Comparison of ENCODE assay signal across 14 mouse cellular contexts in the genomic region with DNA sequence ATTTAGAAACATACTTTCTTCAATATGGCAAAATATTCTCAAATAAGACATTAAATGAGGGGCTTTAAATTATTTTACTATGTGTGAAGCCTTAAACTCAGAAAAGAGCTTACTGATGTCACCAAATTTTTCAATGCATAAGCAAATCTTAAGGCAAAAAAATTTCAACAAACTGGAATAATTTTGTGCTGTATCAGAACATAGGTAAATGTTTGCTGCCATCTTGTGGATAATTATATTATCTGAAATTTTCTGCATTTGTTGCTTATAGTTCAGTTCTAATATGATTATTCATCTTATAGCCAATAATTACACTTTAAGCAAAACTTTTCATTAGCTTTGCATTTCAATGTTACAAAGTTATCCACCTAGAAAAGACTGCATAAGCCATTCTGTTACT. TPM values are rescaled to one million over a fixed set of nuclear protein-coding genes. Genes with fewer than 3 reads are reported as not detected.
DNase-seq lines count a peak whose midpoint lies in the region; ATAC-seq and TF ChIP-seq lines count a peak whose summit lies in the region.
"Had no signal": no experiment of that assay in that cellular context is flagged by ENCODE, and none has a peak within 500 bp of the region (broad histone marks: within the 10 kb centered on the region; RNA-seq: fewer than 3 reads in every experiment).

No protein-coding gene starts in this region.

- no peak for TF ChIP-seq POLR2A in CH12.LX (IDR thresholded peaks at IDR 0.05; ENCODE audit: low read depth, low read length)

- peaks cover 2% of the 10 kb centered on the region; the same call in 1 of the 2 replicates for H3K79me2 ChIP-seq in CH12.LX (replicated peaks; ENCODE audit: control insufficient read depth, extremely low read depth, insufficient read depth, poor library complexity, severe bottlenecking)

- DNase-seq in embryonic facial prominence, embryonic 11.5 days (ENCODE audit: low spot score): peak; percentile 34
- no peak for DNase-seq in embryonic facial prominence, embryonic 10.5 days (ENCODE audit: low spot score)
- peak; percentile 35 for DNase-seq in layer of hippocampus, adult 9-10 months (ENCODE audit: low spot score)
- DNase-seq in layer of hippocampus, postnatal 25 days (ENCODE audit: extremely low spot score in 1 of 2, low spot score in 1 of 2): no peak
- no peak for DNase-seq in CH12.LX (ENCODE audit: extremely low read depth)
- peak; percentile 18 for DNase-seq in brain, embryonic 18.5 days (ENCODE audit: low read depth, low spot score)
- no peak for DNase-seq in right cerebral cortex, postnatal 36 days (ENCODE audit: low spot score in 2 of 2)
- DNase-seq: cerebellum, adult 9-11 months; gastrocnemius, postnatal 14 days; kidney, postnatal 4 days; lung, adult 18-20 months; right cerebral cortex, postnatal 4 days had no signal

- H3K4me1 ChIP-seq in embryonic facial prominence, embryonic 11.5 days (ENCODE audit: control insufficient read depth, insufficient read depth, low read length): no peaks in the 10 kb centered on the region
- H3K4me1 ChIP-seq in embryonic facial prominence, embryonic 10.5 days: no peaks in the 10 kb centered on the region
- no peaks in the 10 kb centered on the region for H3K4me1 ChIP-seq in CH12.LX (ENCODE audit: control insufficient read depth in 1 of 2, insufficient read depth in 2 of 2)

- H3K9me3 ChIP-seq in embryonic facial prominence, embryonic 11.5 days (replicated peaks; ENCODE audit: control insufficient read depth, low read length): no peaks in the 10 kb centered on the region
- no peaks in the 10 kb centered on the region for H3K9me3 ChIP-seq in embryonic facial prominence, embryonic 10.5 days
- H3K9me3 ChIP-seq in CH12.LX (replicated peaks; ENCODE audit: low read length): no peaks in the 10 kb centered on the region

- TF ChIP-seq CTCF in CH12.LX (conservative IDR thresholded peaks at IDR 0.05 in 1 of 2, IDR thresholded peaks at IDR 0.05 in 1 of 2; ENCODE audit: low read depth in 2 of 2, low read length in 2 of 2): peak in 1 of 2 experiments; percentile 40; a peak in 1 of 4 replicates

- peak; percentile 34 for TF ChIP-seq RAD21 in CH12.LX (IDR thresholded peaks at IDR 0.05; ENCODE audit: low read depth, low read length)

- in situ Hi-C loops in CH12.LX (cut with MboI; ENCODE audit: low pct_ligation_motif_present, low pct_unique_long_range_greater_than_20kb, low sequenced_read_pairs): no loop called here

- peaks cover 3% of the 10 kb centered on the region for H3K36me3 ChIP-seq in embryonic facial prominence, embryonic 11.5 days (replicated peaks; ENCODE audit: control insufficient read depth, insufficient read depth, low read depth, low read length)
- H3K36me3 ChIP-seq in embryonic facial prominence, embryonic 10.5 days (replicated peaks): peaks cover 86% of the 10 kb centered on the region
- peaks cover 38 to 64% of the 10 kb centered on the region in 2 experiments for H3K36me3 ChIP-seq in CH12.LX (replicated peaks in 1 of 2; ENCODE audit: control insufficient read depth in 1 of 2, insufficient read depth in 1 of 2, low read length in 1 of 2)

- ATAC-seq in embryonic facial prominence, embryonic 11.5 days (replicated peaks; ENCODE audit: insufficient number of reproducible peaks, low FRiP score, low TSS enrichment, low read depth): no peak
- no peak for ATAC-seq in monocyte, adult 5-6 weeks (replicated peaks; ENCODE audit: insufficient number of reproducible peaks, low FRiP score, low TSS enrichment, poor library complexity, severe bottlenecking)

- dilution Hi-C loops in CH12.LX (cut with MboI; ENCODE audit: extremely low pct_ligation_motif_present, extremely low pct_unique_long_range_greater_than_20kb, low sequenced_read_pairs): no loop called here

- no peak overlapping the region for H3K4me3 ChIP-seq in embryonic facial prominence, embryonic 11.5 days (ENCODE audit: low read depth, low read length)
- no peak overlapping the region for H3K4me3 ChIP-seq in embryonic facial prominence, embryonic 10.5 days
- H3K4me3 ChIP-seq in CH12.LX (replicated peaks in 1 of 3; ENCODE audit: low read depth in 2 of 3, low read length in 2 of 3, poor library complexity in 1 of 3): no peak overlapping the region

- H3K9ac ChIP-seq in embryonic facial prominence, embryonic 11.5 days (replicated peaks; ENCODE audit: low read length): no peak overlapping the region
- no peak overlapping the region for H3K9ac ChIP-seq in CH12.LX (ENCODE audit: insufficient read depth, low read depth)

- no peak overlapping the region for H3K4me2 ChIP-seq in embryonic facial prominence, embryonic 11.5 days (ENCODE audit: low read depth, low read length)
- H3K4me2 ChIP-seq in CH12.LX (ENCODE audit: insufficient read depth, low read depth, poor library complexity, severe bottlenecking): no peak overlapping the region
- H3K4me2 ChIP-seq: midbrain, embryonic 11.5 days had no signal

- no peak overlapping the region for H3K27ac ChIP-seq in embryonic facial prominence, embryonic 11.5 days (replicated peaks; ENCODE audit: low read depth, low read length)
- no peak overlapping the region for H3K27ac ChIP-seq in embryonic facial prominence, embryonic 10.5 days (replicated peaks)
- no peak overlapping the region for H3K27ac ChIP-seq in CH12.LX (ENCODE audit: insufficient read depth, low read depth)

- no peak for TF ChIP-seq EP300 in CH12.LX (IDR thresholded peaks at IDR 0.05; ENCODE audit: low read length)

- no peaks in the 10 kb centered on the region for H3K27me3 ChIP-seq in embryonic facial prominence, embryonic 11.5 days (ENCODE audit: control insufficient read depth, insufficient read depth, low read length)
- no peaks in the 10 kb centered on the region for H3K27me3 ChIP-seq in embryonic facial prominence, embryonic 10.5 days (replicated peaks; ENCODE audit: low read depth, poor library complexity, severe bottlenecking)
- no peaks in the 10 kb centered on the region for H3K27me3 ChIP-seq in CH12.LX (replicated peaks)

TF ChIP-seq in CH12.LX, 34 proteins besides CTCF, POLR2A, EP300 and RAD21:
- TF ChIP-seq ELF1 (IDR thresholded peaks at IDR 0.05; ENCODE audit: low read depth, low read length) (no peak), CHD2 (IDR thresholded peaks at IDR 0.05; ENCODE audit: low read length) (no peak), KAT2A (IDR thresholded peaks at IDR 0.05; ENCODE audit: insufficient replicate concordance, low read length) (no peak), ZKSCAN1 (IDR thresholded peaks at IDR 0.05; ENCODE audit: borderline replicate concordance, low read depth, low read length) (no peak), JUN (IDR thresholded peaks at IDR 0.05; ENCODE audit: insufficient read depth, low read depth, low read length) (no peak), MAX (IDR thresholded peaks at IDR 0.05; ENCODE audit: low read length) (no peak), ETS1 (conservative IDR thresholded peaks at IDR 0.05; ENCODE audit: low read depth, low read length) (no peak), ZC3H11A (IDR thresholded peaks at IDR 0.05; ENCODE audit: low read depth, low read length) (no peak)

RNA-seq across cellular contexts. Expression of gene Ect2, which starts 42.8 kb away (rescaled TPM):
- 83.5 and 93.7 TPM in 2 replicates for polyA plus RNA-seq in embryonic facial prominence, embryonic 11.5 days (2014; fragmentation: Nextera tagmentation; extraction: Ambion mirVana)
- 82.4 and 85.0 TPM in 2 replicates for polyA plus RNA-seq in embryonic facial prominence, embryonic 10.5 days (2016; fragmentation: Nextera tagmentation; extraction: Ambion mirVana)
- 1 to 10 TPM; 1.0 to 1.5 TPM for total RNA-seq in layer of hippocampus, postnatal 25 days (2021)
- total RNA-seq in CH12.LX (2012; rRNA removed): 29.9 and 31.8 TPM in 2 replicates
- total RNA-seq in CH12.LX (2014; rRNA removed): 38.9 and 50.4 TPM in 2 replicates
- 32.5 and 36.7 TPM in 2 replicates for polyA plus RNA-seq in CH12.LX (2012; ENCODE audit: insufficient read length, low read depth)
- total RNA-seq in monocyte, adult 5-6 weeks (2017): 2.9 to 7.0 TPM (median 6.5 TPM) in 3 replicates

Comparison
In these comparisons a context has a peak if more than half of its experiments do, and no peak if none do; other contexts are left out.
1. DNase-seq: peak in embryonic facial prominence, embryonic 11.5 days (single experiment), layer of hippocampus, adult 9-10 months (single experiment) and brain, embryonic 18.5 days (single experiment); none in embryonic facial prominence, embryonic 10.5 days (single experiment), layer of hippocampus, postnatal 25 days (0 of 2), CH12.LX (single experiment) and right cerebral cortex, postnatal 36 days (0 of 2).